Mouse (Mus musculus) bone marrow macrophage, adult 2 months (primary cell): ENCODE measurements around the gene Kctd11.

Source experiments
- CTCF ChIP-seq: IDR thresholded peaks from 2 replicates; pipeline ENCODE4 v1.5.1; 2012; ENCODE audit warnings: low read depth, mild to moderate bottlenecking, low read length, moderate library complexity
- POLR2A ChIP-seq: IDR thresholded peaks from 2 replicates; pipeline ENCODE4 v1.6.1; 2012; ENCODE audit warnings: mild to moderate bottlenecking, low read depth, low read length, borderline replicate concordance

GRCm38 (mm10) chr11:69871822-69872221 lies 9.4 kb downstream of the Kctd11 start:
- TF ChIP-seq CTCF: no peak
- TF ChIP-seq POLR2A: no peak
